Mouse (Mus musculus) erythroblast, adult 5-6 weeks (primary cell): Measurements from ENCODE around the gene Il4i1. TPM values are rescaled to one million over a fixed set of nuclear protein-coding genes. Genes with fewer than 3 reads are reported as not detected.
A peak's percentile ranks its signal among the peaks of the same experiment; 100 is the strongest.

Experiments used
- ATAC-seq: replicated peaks from 2 replicates; pipeline ENCODE4 v1.8.0; 2016; ENCODE audit warnings: moderate number of reproducible peaks, mild to moderate bottlenecking, moderate TSS enrichment, inconsistent platforms; ENCODE audit not compliant: poor library complexity, low FRiP score, severe bottlenecking
- total RNA-seq, 2 experiments: library from RNA; stranded (forward) in 1 of 2; stranded (reverse) in 1 of 2; fragments of 150-400 nt in 1 of 2; fragments of 200-764, 138-1000 nt in 1 of 2; gene quantifications; 2 replicates each; pipeline versions ENCODE4 v1.2.3 to v1.2.4; 2015 to 2017; ENCODE audit warnings: low replicate concordance in 2 of 2

Gene Il4i1
- total RNA-seq (2015; ENCODE audit: low replicate concordance) (0.84 TPM in 1 of 2 replicates, not detected in the other), total RNA-seq (2017; ENCODE audit: low replicate concordance) (0.09 TPM in 1 of 2 replicates, not detected in the other)

DNA sequence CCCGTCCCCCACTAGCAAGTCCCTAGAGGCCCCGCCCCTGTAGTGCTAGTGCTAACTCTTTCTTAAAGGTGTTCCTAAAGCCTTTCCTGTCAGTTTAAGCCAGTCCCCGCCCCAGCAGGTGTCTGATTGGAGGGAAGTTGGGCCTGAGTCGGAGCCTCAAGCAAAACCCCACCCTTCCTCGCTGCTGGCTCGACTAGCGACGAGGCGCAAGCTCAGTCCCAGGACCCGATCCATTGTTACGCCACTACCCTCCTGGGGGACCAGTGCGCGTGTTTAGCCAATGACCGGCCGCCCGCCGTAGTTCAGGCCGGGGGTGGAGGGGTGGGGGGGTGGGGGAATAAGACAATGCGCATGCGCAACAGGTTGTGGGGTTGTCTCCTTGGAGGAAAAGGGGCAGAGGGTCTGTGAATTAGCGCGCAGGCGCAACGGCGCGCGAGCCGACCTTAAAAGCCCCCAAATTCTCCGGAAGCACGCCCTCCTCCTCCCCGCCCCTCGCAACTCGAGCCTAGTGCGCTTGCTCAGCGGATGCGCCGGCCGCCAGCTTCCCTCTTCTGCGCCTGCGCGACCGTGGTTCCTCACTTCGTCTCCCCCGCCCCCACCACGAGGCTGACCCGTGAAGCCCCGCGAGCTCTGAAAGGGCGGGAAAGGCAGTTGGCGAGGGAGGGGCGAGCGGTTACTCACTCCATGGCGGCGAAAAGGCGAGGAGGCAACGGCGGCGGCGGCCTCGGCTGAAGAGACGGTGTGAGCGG lies at the start of gene Il4i1, which contains the start of gene Nup62:
Gene Il4i1, plus strand, starts transcription at position 667 of the 749 bp plus-strand sequence.
Gene Nup62, plus strand, starts transcription at position 368 of the 749 bp plus-strand sequence.
- peak; percentile 90 for ATAC-seq

DNA sequence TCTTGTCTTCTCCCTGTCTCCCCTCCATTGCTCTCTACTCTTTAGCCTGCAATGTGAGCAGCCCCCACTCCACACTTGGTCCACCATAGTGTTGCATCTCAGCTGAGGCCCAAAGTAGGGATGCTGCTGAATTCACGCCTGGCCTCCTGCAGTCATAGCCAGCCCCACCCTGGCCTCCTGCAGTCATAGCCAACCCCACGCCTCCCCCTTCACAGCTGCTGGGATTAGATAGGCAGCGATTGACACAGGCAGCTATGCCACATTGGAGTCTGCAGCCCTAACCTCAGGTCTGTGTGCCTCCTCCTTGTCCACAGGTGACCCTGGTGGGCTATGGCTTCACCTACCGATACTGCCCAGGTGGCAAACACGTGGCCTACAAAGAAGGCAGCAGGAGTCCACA lies 48.1 kb upstream of the Il4i1 start:
- ATAC-seq, result peak; percentile 71

DNA sequence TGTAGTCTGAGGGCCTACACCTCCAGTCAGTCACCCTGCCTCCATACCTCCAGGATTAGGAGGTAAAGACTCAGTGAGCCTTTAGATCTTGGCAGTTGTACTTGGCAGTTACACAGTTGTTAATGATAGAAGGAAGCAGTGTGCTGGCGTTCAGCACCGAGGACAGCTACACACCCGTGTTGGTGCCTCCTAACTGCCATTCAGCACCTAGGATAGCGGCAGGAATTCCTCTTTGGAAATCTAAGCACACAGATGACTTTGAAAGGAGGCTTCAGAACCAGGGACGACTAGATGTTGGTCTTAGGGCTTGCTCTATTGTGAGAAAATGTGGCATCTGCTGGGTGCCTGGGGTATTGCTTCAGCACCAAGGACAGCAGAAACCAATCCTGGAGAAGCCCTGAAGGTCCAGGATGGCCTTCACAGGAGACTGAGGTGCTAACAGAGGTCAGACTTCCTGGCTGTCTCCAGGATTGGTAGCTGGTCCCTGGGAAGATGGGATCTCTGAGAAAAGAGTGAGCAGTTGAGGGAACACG lies 46.1 kb upstream of the Il4i1 start:
- no peak for ATAC-seq

DNA sequence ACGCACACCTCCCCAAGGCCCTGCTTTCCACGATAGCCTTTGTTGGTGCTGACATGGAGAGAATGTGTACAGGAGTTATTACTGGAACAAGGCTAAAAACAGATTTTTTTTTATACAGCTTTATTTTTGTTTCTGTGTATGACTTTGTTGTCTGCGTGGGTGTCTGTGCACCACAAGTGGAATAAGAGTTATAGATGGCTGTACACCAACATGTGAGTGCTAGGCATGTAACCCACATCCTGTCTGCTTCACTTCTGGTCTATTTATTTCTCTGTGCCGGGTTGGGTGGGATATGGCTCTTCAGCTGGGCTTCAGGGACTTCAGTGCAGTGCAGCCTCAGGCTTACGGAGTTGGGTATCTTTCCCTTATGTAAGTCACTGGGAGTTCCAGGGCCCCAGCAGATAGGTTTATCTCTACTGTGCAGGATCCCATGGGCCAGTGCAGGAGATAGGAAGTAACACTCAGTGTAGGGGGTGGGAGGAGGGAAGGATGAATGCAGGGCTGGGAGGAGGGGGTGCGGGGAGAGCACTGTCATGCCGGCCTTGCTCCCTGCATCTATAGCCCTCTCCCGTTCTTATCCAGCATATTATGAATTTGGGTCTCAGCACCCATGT lies 43.5 kb upstream of the Il4i1 start:
- peak; percentile 61 for ATAC-seq

DNA sequence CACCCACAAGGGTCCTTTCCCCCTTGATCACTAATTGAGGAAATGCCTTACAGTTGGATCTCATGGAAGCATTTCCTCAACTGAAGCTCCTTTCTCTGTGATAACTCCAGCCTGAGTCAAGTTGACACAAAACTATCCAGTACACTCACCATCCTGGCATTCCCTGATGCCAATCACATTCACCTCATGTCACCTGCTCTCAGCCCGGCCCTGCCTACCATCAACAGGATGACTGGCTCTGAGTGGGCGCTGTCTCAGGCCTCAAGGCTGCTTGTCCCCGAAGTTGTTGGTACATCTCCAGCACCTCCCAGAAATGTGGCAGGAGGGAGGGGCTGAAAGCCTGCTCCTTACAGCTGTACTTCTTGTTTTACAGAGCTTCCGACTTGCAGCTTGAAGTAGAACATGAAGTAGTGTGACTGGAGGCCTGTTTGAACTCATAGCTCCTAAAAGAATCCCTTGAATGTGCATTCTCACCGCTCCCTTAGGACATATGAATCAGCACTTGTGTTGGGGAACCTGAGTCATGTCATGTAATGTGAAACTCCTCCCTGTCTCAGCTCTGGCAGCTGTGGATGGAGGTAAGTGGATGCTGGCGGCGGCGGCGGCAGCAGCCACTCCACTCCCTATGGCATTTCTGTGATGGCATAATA lies 39.2 kb upstream of the Il4i1 start:
- peak; percentile 54 for ATAC-seq

DNA sequence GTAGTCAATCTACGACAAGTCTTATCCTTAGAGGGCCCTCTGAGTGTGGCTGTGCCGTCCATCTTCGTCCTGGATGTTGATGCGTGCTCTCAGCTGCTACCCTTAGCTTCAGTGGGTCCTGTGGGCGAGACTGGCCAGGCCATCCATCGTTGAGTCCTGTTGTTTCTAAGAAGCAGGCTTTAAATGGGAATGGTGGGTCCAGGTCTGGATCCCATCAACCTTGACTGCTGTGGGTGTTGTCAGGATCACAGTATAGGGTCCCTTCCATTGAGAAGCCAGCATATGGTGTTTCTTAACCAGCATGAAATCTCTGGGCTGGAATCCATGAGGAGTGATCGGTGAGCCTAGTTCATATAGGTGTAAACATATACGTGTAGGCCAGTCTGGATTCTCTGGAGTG lies 36.1 kb upstream of the Il4i1 start:
- ATAC-seq, result no peak

DNA sequence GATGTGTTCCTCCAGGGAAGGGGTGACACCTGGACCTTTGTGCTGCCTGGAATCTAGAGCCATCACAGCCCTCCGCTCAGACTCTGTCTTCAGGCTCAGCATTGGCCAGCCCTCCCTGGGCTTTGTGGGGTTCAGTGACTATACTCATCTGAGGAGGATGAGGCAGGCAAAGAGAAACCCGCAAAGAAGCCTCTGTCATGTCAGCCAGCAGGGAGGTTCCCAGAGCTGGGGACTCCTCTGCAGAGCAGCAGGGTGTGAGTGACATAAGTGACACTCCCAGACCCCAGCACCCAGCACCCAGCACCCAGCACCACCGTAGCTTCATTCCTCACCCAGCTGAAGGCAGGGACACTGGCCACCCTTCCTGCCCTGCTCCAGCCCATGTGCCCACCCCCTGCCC lies 26.7 kb upstream of the Il4i1 start:
- no peak for ATAC-seq

DNA sequence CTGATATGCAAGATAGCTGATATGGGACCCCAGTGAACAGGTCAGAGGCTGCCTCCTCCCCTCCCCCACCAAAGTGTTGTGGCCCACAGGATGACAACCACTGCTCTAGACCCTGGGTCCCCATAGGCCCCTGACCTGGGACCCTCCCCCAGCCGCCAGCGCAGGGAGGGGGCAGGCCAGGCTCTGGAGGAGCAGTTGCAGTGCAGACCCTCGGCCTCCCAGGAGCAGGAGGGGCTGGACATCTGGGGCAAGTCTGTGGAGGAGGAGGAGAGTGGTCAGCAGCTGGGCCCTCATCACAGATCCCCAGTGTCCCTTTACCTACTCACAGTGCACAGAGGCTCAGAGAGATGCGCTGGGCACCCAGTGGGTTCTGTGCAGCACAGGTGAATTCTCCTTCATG lies 26.1 kb upstream of the Il4i1 start:
- ATAC-seq, result no peak

DNA sequence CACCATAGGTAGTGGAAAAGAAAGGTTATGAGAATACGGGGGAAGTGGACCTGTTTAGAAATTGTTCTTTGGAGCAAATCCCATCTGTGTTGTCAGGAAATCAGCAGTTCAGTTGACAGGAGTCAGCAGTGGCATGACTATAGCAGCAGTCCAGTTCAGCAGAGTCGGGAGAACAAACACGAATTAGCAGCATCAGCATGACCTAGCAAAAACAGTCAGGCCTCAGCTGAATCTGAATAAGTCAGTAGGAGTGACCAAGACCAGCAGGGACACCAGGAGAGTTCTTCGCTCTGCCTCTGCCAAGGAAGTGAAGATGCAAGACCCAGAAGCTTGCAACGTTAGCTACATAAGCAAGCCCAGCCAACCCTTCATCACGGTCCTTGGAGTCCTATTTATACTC lies 23.4 kb upstream of the Il4i1 start:
- ATAC-seq, result no peak

DNA sequence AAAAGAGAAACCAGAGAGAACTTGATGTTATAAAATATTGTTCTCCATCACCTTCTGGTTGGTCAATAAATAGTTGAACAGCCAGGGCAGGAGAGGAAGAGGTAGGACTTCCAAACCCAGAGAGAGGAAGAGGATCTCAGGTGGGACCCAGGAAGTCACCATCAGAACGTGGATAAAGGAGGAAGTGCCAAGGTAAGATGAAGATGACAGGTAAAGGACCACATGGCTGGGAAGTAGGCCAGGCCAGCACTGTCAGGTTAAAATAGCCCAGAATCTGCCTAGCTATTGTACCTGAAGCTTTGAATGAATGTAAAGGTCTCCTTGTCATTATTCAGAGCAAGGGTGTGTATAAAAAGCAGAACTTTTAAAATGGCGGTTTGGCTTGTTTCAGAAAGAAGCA lies 7.3 kb upstream of the Il4i1 start:
- no peak for ATAC-seq

DNA sequence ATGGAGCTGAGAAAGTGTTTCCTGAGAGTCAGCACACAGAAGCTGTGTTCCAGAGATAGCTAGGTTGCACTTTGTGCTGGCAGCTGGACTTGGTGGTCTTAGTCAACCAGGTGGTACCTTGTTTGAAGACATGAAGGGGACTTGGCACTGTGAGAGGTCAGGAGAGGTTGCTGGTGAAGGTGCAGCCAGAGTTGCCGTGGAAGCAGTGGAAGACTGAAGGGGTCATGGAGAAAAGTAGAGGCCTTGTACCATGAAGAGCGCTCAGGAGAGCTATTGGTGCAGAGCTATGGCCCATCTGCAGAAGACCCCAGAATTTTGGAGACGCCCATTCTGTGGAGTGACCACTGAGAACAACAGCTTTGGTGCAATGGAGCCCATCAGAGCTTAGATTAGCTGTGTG lies 6.7 kb upstream of the Il4i1 start:
- no peak for ATAC-seq

DNA sequence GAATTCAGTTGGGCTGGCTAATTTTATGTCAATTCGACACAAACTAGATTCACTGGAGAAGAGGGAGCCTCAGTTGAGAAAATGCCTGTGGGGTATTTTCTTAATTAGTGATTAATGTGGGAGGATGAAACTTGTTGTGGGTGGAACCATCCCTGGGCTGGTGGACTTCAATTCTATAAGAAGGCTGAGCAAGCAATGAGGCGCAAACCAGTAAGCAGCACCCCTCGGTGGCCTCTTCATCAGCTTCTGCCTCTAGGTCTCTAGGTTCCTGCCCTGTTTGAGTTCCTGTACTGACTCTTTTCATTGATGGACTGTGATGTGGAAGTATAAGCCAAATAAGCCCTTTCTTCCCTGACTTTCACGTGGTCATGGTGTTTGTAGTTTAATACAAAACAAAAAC lies 5.8 kb upstream of the Il4i1 start:
- ATAC-seq, result no peak

DNA sequence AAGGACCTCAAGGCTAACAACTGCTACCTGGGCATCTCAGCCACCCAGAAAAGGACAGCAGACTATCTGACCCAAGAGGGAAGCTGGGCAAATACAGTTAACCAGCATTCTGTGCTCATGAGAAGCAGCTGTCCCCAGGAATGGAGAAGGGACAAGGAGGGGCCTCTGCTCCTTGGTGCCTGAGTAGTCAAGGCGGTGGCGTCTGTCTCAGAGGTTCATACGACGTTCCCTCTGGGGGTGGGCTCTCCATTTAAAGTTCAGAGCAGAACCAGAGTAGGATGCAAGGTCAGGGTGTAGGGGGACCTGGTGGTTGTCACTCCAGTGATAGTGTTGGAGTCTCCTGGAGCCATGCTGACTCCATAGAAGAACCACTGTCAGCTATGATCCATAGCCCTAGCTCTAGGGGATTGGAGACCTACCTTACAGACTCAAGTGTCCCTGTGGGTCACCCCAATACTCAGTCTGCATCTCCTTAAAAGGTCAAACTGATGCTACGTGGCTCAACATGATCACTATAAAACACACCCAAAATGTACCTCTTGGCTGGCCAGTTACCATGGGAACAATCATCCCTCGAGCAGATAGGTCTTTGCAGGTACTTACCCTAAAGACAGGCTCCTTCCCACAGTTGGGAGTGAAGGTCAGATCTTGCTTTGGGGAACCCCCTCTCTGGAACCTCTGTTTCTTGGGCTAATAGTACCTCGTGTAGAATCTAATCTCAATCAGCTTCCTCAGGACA lies 5.2 kb upstream of the Il4i1 start:
- ATAC-seq, result no peak

DNA sequence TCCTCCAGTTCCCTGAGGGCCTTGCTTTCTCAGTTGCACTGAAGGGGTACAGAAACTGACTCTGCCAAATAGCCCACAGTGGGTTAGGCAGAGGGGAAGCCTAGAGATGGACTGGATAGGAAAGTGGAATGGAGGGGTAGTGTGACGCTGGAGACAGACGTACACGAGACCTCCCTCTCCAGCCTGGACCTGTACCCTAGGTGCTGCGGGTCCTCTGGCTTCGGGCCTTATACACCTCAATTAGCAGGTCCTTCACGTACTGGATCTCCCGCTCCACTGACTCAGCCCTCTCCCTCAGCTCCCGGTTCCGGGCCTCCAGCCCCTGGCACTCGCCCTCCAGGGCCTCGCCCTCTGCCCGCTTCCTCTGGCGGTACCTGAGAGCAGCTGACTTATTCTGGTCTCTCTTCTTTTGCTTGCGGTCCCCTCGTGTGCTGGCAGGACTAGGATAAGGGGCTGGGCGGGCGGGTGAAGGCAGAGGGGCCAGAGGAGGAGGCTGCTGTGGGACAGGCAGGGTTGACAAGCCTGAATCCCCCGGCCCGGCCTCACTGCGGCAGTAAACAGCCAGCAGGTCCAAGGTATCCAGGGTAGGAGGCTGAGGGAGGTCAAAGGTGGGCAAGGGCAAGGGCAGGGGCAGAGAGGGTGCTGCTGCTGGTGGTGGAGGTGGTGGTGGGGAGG lies 3.4 kb upstream of the Il4i1 start:
- ATAC-seq, result no peak

DNA sequence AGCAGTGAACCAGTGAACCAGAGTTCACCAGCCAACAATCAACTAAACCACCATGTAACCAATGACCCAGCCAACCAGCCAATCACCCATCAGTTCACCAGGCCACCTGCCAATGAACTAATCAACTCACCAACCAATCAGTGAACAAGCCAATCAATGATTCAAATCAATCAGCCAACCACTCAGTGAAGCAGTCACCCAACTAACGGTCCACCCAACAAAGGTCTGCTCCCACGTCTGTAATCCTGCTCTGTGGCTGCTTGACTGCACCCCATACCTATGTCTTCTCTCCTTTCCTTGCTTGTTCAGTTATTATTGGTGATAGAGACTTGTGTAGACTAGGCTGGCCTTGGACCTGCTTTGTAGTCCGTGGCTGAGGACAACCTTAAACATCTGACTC lies 2.2 kb upstream of the Il4i1 start:
- no peak for ATAC-seq

DNA sequence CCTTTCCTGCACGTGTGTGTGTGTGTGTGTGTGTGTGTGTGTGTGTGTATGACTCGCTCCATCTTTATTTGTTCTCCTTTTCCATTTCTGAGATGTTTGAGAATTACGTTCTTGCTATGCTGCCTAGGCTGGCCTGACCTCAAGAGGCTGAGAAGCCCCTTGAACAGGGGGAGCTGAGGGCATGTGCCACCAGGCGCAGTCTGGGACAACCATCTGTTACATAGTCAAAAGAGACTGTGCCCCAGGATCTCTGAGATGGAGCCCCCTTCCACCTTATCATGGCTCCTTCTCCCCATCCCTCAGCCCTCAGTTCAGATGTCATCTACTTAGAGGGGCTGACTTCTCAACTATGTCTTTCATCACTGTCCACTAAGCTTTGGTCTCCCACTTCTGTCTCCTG lies 1.8 kb upstream of the Il4i1 start:
- no peak for ATAC-seq

DNA sequence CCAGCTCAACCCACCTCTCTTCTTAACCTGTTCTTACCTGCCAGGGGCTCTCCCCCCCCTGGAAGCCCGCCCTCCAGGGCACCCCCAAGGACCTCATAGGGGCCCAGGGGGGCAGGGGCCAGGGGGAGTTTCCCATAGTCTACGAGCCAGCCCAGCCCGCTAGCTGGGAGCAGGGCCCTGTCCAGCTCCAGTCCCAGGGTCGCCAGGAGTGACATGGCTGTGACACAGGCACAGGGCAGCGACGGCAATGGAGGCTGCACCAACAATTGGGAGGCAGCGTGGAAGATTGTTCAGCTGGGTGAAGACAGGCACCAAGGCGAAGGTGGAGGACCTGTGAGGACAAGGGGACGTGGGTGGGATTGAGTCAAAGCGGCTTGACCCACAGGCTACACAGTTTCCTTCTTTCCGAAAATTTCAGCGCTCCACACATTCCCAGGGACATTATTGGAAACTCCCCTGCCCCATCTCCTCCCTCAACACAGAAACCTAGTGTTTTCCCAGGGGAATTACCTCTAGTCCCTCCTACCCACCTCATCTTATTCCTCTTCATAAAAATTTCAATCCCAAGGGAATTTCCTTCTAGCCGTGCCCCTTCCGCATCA lies 1.1 kb upstream of the Il4i1 start:
- no peak for ATAC-seq

DNA sequence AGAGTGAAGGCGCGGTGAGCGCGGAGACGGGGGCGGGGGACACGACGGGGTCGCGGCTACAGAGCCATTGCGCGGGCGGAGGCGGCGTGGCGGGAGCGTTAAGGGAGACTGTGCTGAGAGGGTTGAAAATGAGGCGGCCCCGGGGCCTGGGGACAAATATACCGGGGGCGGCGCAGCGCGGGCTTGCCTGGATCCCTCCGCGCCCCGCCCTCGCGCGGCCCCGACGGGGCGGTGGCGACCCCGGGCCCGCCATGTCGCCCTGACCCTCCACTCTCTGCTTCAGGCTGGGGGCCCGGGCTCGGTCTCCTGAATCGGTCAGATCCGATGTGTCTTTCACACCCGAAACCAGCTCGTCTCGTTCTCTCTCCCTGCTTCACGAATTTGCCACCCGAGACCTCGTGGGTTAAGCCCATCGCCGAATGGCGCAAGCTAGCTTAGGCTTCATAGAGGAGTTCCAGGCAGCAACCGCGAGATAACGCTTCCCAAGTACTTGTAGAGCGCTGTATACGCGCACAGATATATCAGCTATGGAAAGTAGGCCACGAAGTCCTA lies 359 bp downstream of the Il4i1 start, which contains the start of gene Atf5:
Gene Atf5, minus strand, starts transcription at position 189 of the 552 bp plus-strand sequence.
- ATAC-seq, result peak; percentile 47

DNA sequence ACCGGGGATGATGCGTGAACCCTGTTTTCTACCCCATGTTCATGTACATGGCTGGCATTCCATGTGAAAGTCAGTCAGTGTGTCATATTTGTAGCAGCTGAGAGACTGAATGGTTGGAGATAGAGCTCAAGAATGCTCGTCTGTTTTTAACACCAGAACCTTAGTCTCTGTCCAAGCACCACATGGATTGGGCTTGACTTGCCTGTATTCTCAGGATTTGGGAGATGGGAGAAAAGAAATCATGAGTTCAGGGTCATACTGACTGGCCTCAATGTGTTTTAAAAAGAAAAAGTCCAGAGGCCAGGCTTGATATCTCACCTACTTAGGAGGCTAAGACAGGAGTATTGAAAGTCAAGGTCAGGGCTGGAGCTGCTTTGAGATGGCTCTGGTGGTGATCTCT lies 1.3 kb downstream of the Il4i1 start:
- ATAC-seq, result no peak
